Mouse (Mus musculus): ENCODE measurements around the gene Cutal.

Gene Cutal

GRCm38 (mm10) chr2:34884186-34884585 lies 10.0 kb downstream of the Cutal start:
- DNase-seq (ENCODE audit: low spot score), result no peak

GRCm38 (mm10) chr2:34893950-34894349 lies 19.8 kb downstream of the Cutal start:
- no peak for DNase-seq (ENCODE audit: low spot score)

GRCm38 (mm10) chr2:34895503-34896113 lies 21.4 kb downstream of the Cutal start:
- DNase-seq (ENCODE audit: low spot score), result no peak

GRCm38 (mm10) chr2:34896821-34897460 lies 22.7 kb downstream of the Cutal start:
- no peak for DNase-seq (ENCODE audit: low spot score)

- DNase-seq (ENCODE audit: low spot score), result no peak
Measured at GRCm38 (mm10) chr2:34897820-34898219, 23.6 kb downstream of the Cutal start.

GRCm38 (mm10) chr2:34899682-34900081 lies 25.5 kb downstream of the Cutal start:
- DNase-seq (ENCODE audit: low spot score), result no peak

- DNase-seq (ENCODE audit: low spot score), result no peak
Measured at GRCm38 (mm10) chr2:34900412-34900811, 26.2 kb downstream of the Cutal start.

- DNase-seq (ENCODE audit: low spot score), result no peak
Measured at GRCm38 (mm10) chr2:34901726-34902125, 27.5 kb downstream of the Cutal start.

GRCm38 (mm10) chr2:34902731-34903130 lies 28.5 kb downstream of the Cutal start:
- no peak for DNase-seq (ENCODE audit: low spot score)

- DNase-seq (ENCODE audit: low spot score), result no peak
Measured at GRCm38 (mm10) chr2:34903191-34903590, 29.0 kb downstream of the Cutal start.

GRCm38 (mm10) chr2:34903652-34904405 lies 29.6 kb downstream of the Cutal start:
- DNase-seq (ENCODE audit: low spot score), result no peak

GRCm38 (mm10) chr2:34904849-34905542 lies 30.8 kb downstream of the Cutal start:
- peak; percentile 84 for DNase-seq (ENCODE audit: low spot score)

- DNase-seq (ENCODE audit: low spot score), result no peak
Measured at GRCm38 (mm10) chr2:34906426-34906825, 32.2 kb downstream of the Cutal start.

- no peak for DNase-seq (ENCODE audit: low spot score)
Measured at GRCm38 (mm10) chr2:34906861-34907604, 32.8 kb downstream of the Cutal start.

- no peak for DNase-seq (ENCODE audit: low spot score)
Measured at GRCm38 (mm10) chr2:34909719-34910118, 35.5 kb downstream of the Cutal start.

- no peak for DNase-seq (ENCODE audit: low spot score)
Measured at GRCm38 (mm10) chr2:34911871-34912270, 37.7 kb downstream of the Cutal start.

- no peak for DNase-seq (ENCODE audit: low spot score)
Measured at GRCm38 (mm10) chr2:34912613-34913012, 38.4 kb downstream of the Cutal start.

GRCm38 (mm10) chr2:34913218-34914068 lies 39.2 kb downstream of the Cutal start, which contains the start of gene Phf19:
TSS of gene Phf19 (minus strand) at chr2:34914026.
- no peak for DNase-seq (ENCODE audit: low spot score)

- no peak for DNase-seq (ENCODE audit: low spot score)
Measured at GRCm38 (mm10) chr2:34914069-34914822, 40.0 kb downstream of the Cutal start.

- no peak for DNase-seq (ENCODE audit: low spot score)
Measured at GRCm38 (mm10) chr2:34914823-34915082, 40.6 kb downstream of the Cutal start.

All from ovary, postnatal 10 days (tissue).